Mouse (Mus musculus) limb, embryonic 11.5 days (tissue): ENCODE measurements at regions not wholly inside any gene's neighbourhood (a gene's known extent, or its start where the extent isn't known, plus 50 kb on each side); places are given as distances from the start of the nearest gene placed in this dataset.
"Not testable (repeated sequence)": the region's sequence is repeated elsewhere in the genome, so short reads cannot be mapped to it uniquely, and the experiment has no call there.

Experiments used
- ATAC-seq: fragments of 200-750 bp; cut with Nextera tagmentation; 2 replicates; pipeline ENCODE4 v1.8.0; 2017; ENCODE audit warnings: low read depth; ENCODE audit not compliant: insufficient number of reproducible peaks, low FRiP score, low TSS enrichment
- DNase-seq: peaks from one replicate; pipeline ENCODE4 v3.0.0-alpha.2; 2015; ENCODE audit warnings: low spot score
- H3K27ac ChIP-seq: fragments of 300-500 bp; sonication (generic); replicated peaks from 2 replicates; pipeline ENCODE4 v1.5.1; 2014; ENCODE audit warnings: low read depth, mild to moderate bottlenecking, low read length
- H3K27me3 ChIP-seq: fragments of 300-500 bp; sonication (generic); 2 replicates; pipeline ENCODE4 v1.6.1; 2014; ENCODE audit warnings: mild to moderate bottlenecking, low read length, mixed read lengths; ENCODE audit not compliant: control insufficient read depth, insufficient read depth
- H3K36me3 ChIP-seq: fragments of 300-500 bp; sonication (generic); 2 replicates; pipeline ENCODE4 v1.6.1; 2014; ENCODE audit warnings: mild to moderate bottlenecking, low read length, moderate library complexity, mixed read lengths; ENCODE audit not compliant: control insufficient read depth, insufficient read depth
- H3K4me1 ChIP-seq: fragments of 300-500 bp; sonication (generic); 2 replicates; pipeline ENCODE4 v1.6.1; 2014; ENCODE audit warnings: low read length, mixed read lengths; ENCODE audit not compliant: control insufficient read depth, insufficient read depth
- H3K4me2 ChIP-seq: fragments of 300-500 bp; sonication (generic); 2 replicates; pipeline ENCODE4 v1.6.1; 2014; ENCODE audit warnings: low read depth, mild to moderate bottlenecking, moderate library complexity; ENCODE audit not compliant: severe bottlenecking
- H3K4me3 ChIP-seq: fragments of 300-500 bp; sonication (generic); 2 replicates; pipeline ENCODE4 v1.5.1; 2014; ENCODE audit warnings: low read depth, low read length
- H3K9ac ChIP-seq: fragments of 300-500 bp; sonication (generic); 2 replicates; pipeline ENCODE4 v1.6.1; 2014; ENCODE audit warnings: mild to moderate bottlenecking, low read length
- H3K9me3 ChIP-seq: fragments of 300-500 bp; sonication (generic); 2 replicates; pipeline ENCODE4 v1.6.1; 2016; ENCODE audit warnings: low read length; ENCODE audit not compliant: control insufficient read depth
- WGBS: fragments of 180-500 bp; shearing (Covaris S2); extraction: QIAGEN DNeasy Blood & Tissue Kit; methylation state at CpG from one replicate; pipeline ENCODE4 v1.1.7; 2014; 5-methylcytosine and 5-hydroxymethylcytosine counted together

DNA sequence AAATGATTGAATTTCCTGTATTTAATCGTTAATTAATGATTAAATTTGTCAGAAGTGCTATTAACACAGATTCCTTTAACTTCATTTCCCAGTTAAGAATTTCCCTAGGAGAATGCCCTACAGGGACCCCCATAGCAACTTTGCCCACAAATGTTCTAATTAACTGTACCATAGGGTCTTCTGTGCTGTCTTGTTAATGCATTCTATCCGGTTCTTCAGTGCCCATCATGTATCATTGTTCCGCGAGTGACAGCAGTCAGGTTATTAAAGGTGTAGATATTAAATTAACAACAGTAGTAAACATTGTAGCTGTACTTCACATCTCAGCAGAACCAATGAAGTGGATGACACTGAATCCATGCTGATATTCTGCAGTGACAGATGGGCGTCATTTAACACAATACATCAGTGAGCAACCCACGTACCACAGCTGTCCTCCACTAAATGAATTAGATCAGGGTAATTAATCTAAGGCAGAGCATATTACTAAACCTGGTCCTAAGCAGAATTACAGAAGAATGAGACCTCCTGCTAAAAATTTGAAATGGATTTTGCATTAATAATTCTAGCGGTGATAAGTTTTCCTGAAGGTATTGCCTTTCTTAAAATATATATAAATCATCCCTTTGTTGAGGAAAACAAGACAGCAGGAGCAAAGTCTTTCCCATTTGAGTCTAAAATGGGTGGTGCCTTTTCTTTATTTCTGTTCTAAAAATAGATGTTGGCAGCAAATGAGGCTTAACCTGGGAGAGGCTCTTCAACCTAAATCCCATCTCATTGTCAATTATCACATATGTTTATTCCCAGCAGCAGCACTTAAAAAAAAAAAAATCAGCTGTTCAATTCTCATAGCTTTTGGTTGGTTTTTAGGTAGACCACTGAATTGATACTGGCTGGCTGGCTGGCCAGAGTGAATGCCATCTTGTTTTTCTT lies 872.3 kb downstream of the Nxph1 start:
- Histone ChIP-seq H3K9me3 (no peaks in the 10 kb centered on the region), H3K4me1 (no peaks in the 10 kb centered on the region), H3K9ac (no peak overlapping the region), H3K4me2 (no peak overlapping the region), H3K27ac (no peak overlapping the region), H3K36me3 (no peaks in the 10 kb centered on the region), H3K27me3 (no peaks in the 10 kb centered on the region), H3K4me3 (no peak overlapping the region)
- 89% methylated on average over 7 of the region's 7 CpGs for WGBS
- ATAC-seq: no peak
- no peak for DNase-seq

DNA sequence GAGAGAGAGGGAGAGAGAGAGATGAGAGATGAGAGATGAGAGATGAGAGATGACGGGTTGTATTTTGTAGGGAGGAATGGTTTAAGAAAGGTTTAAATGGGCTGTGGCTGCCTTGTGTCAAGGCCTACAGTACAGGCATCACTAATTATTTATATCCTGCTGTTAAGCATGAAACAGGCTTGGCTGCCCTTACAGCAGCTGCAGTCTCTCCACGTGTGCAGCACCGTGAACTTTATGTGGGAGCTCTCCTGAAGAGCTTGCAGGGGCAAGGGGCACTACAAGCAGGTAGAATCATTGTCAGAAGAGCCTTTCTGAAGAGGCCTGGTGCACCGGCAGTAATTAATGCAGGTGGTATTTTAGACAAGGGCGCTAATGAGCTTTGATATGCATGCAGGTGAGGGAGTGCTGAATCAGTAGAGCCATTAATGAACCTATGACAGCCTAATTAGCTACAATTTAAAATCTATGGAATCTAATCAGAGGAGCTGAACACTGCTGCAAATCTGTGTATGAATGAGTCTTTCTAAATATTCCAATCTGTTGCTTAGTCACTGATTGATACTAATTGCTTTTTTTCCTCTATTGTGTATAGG lies 886.7 kb downstream of the Nxph1 start:
- 45% methylated on average over 5 of the region's 5 CpGs for WGBS
- H3K27me3 ChIP-seq: no peaks in the 10 kb centered on the region
- H3K36me3 ChIP-seq: no peaks in the 10 kb centered on the region
- H3K4me3 ChIP-seq: no peak overlapping the region
- no peak overlapping the region for H3K9ac ChIP-seq
- ATAC-seq: no peak
- no peaks in the 10 kb centered on the region for H3K4me1 ChIP-seq
- no peak overlapping the region for H3K27ac ChIP-seq
- no peak for DNase-seq
- H3K4me2 ChIP-seq: no peak overlapping the region
- no peaks in the 10 kb centered on the region for H3K9me3 ChIP-seq

DNA sequence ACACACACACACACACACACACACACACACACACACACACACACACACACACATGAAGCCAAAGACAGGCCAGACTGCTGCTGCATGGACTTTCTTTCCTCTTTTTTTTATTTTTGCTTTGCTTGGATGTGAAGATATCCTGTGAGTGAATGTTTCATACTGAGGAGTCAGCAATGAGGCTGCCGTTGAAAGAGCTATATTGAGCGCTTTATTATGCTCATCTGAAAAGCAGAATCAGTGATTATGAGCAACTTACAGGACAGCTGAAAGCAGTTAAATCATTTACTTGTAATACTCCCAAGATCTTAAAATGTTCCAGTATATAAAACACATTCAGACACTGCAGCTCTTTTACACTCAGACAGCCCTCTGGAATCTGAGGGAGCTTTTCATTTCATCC lies 894.2 kb downstream of the Nxph1 start:
- Histone ChIP-seq H3K4me3 (no peak overlapping the region), H3K9me3 (no peaks in the 10 kb centered on the region), H3K4me2 (no peak overlapping the region), H3K27me3 (no peaks in the 10 kb centered on the region), H3K27ac (no peak overlapping the region), H3K9ac (no peak overlapping the region), H3K36me3 (no peaks in the 10 kb centered on the region), H3K4me1 (no peaks in the 10 kb centered on the region)
- ATAC-seq: no peak
- DNase-seq: no peak
- WGBS: 90% methylated on average over 2 of the region's 2 CpGs

DNA sequence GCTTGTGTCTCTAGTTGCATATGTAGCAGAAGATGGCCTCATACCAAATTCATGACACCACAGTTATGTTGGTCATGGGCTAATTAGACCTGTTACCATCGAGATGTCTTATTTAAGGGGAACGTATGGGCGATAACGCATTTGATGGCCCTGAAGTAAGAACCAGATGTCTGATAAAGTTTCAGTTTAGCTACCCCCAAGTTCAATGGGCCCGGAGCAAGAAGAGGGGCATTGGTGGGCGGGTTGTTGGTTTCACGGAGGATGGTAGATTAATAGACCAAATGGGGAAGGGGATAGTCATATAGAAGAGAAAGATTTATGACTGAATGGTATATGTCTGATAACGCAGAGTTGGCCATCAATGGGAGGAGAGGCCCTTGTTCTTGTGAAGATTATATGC lies 941.6 kb downstream of the Nxph1 start:
- H3K27ac ChIP-seq, H3K4me2 ChIP-seq, H3K27me3 ChIP-seq, H3K9ac ChIP-seq, H3K4me3 ChIP-seq, DNase-seq, H3K4me1 ChIP-seq, H3K36me3 ChIP-seq, H3K9me3 ChIP-seq: not testable (repeated sequence)
- WGBS: 88% methylated on average over 8 of the region's 8 CpGs
- peak; percentile 100 for ATAC-seq
